Mouse (Mus musculus) monocyte, adult 5-6 weeks (primary cell): ENCODE data around the gene Smim22. TPM values are rescaled to one million over a fixed set of nuclear protein-coding genes. Genes with fewer than 3 reads are reported as not detected.

Experiments
- total RNA-seq: library from RNA; stranded (forward); fragments of 200-1000, 200-491, 200-594 nt; gene quantifications from 3 replicates; pipeline ENCODE4 v1.2.3, GENCODE M21; 2017

Smim22 gene
- total RNA-seq, 1 experiment from 2014 or later, result not detected

Other genes starting within 250 kb of the Smim22 start
- 14.5 to 29.4 TPM (median 16.6 TPM) in 3 replicates for gene Cdip1, start 217.0 kb upstream of the Smim22 start, total RNA-seq
- 1.3 TPM in 1 of 3 replicates, not detected in the others for gene 4930562C15Rik, start 171.9 kb upstream of the Smim22 start, total RNA-seq
- gene Ubald1, start 127.0 kb upstream of the Smim22 start, total RNA-seq, result 11.3 to 32.6 TPM (median 13.8 TPM) in 3 replicates
- 29.3 to 42.2 TPM (median 41.6 TPM) in 3 replicates for gene Mgrn1, start 121.0 kb upstream of the Smim22 start, total RNA-seq
- gene Nudt16l1, start 68.5 kb upstream of the Smim22 start, total RNA-seq, result 12.0 to 18.7 TPM (median 17.1 TPM) in 3 replicates
- 54.3 to 76.7 TPM (median 64.0 TPM) in 3 replicates for gene Anks3, start 43.1 kb upstream of the Smim22 start, total RNA-seq
- not detected in 3 replicates for gene Sept12, start 9.4 kb upstream of the Smim22 start, total RNA-seq
- gene Rogdi, start 6.3 kb downstream of the Smim22 start, total RNA-seq, result 16.4 to 45.3 TPM (median 35.2 TPM) in 3 replicates
- 129 to 168 TPM (median 139 TPM) in 3 replicates for gene Glyr1, start 42.6 kb downstream of the Smim22 start, total RNA-seq
- gene Ubn1, start 42.8 kb downstream of the Smim22 start, total RNA-seq, result 55.2 to 74.4 TPM (median 61.2 TPM) in 3 replicates
- gene Ppl, start 125.1 kb downstream of the Smim22 start, total RNA-seq, result 0.29 to 0.78 TPM (median 0.53 TPM) in 3 replicates
- 0.19 TPM in 1 of 3 replicates, not detected in the others for gene Sec14l5, start 139.8 kb downstream of the Smim22 start, total RNA-seq
- 66.9 to 77.6 TPM (median 67.0 TPM) in 3 replicates for gene Nagpa, start 196.7 kb downstream of the Smim22 start, total RNA-seq
- gene AU021092, start 215.0 kb downstream of the Smim22 start, total RNA-seq, result not detected in 3 replicates
- gene Alg1, start 226.3 kb downstream of the Smim22 start, total RNA-seq, result 22.9 to 28.0 TPM (median 23.8 TPM) in 3 replicates
- gene Eef2kmt, start 248.7 kb downstream of the Smim22 start, total RNA-seq, result 3.8 to 19.9 TPM (median 13.2 TPM) in 3 replicates